Mouse (Mus musculus) MEL (cell line): Measurements from ENCODE around the gene Trp53i13. TPM values are rescaled to one million over a fixed set of nuclear protein-coding genes. Genes with fewer than 3 reads are reported as not detected.

Experiments used
- DNase-seq: peaks from one replicate; pipeline ENCODE4 v3.0.0; 2011; ENCODE audit warnings: low read depth, low spot score
- H3K27ac ChIP-seq: 2 replicates; pipeline ENCODE4 v1.5.1; 2012; ENCODE audit warnings: low read depth, mild to moderate bottlenecking, control low read depth, low read length, moderate library complexity; ENCODE audit not compliant: control insufficient read depth
- H3K27me3 ChIP-seq, 2 experiments: fragments of 150-350 bp in 1 of 2; sonication (generic) in 1 of 2; 2 replicates each; pipeline ENCODE4 v1.6.1; 2012; ENCODE audit warnings: low read length in 2 of 2, mild to moderate bottlenecking in 2 of 2, improper control_type of control experiment in 1 of 2, moderate library complexity in 1 of 2; ENCODE audit not compliant: insufficient read depth in 2 of 2, control insufficient read depth in 1 of 2
- H3K36me3 ChIP-seq, 2 experiments: 2 replicates each; pipeline ENCODE4 v1.6.1; 2012 to 2014; ENCODE audit warnings: low read length in 2 of 2, improper control_type of control experiment in 1 of 2, inconsistent platforms in 1 of 2, mild to moderate bottlenecking in 1 of 2; ENCODE audit not compliant: insufficient read depth in 2 of 2, control insufficient read depth in 1 of 2
- H3K4me1 ChIP-seq, 2 experiments: fragments of 150-350 bp in 1 of 2; sonication (generic) in 1 of 2; 2 replicates each; pipeline ENCODE4 v1.6.1; 2012; ENCODE audit warnings: low read length in 2 of 2, improper control_type of control experiment in 1 of 2, mild to moderate bottlenecking in 1 of 2; ENCODE audit not compliant: insufficient read depth in 2 of 2, control insufficient read depth in 1 of 2
- H3K4me3 ChIP-seq, 2 experiments: fragments of 150-350 bp in 1 of 2; sonication (generic) in 1 of 2; 2 replicates each; pipeline ENCODE4 v1.5.1; 2012; ENCODE audit warnings: low read depth in 2 of 2, low read length in 2 of 2, mild to moderate bottlenecking in 2 of 2, moderate library complexity in 2 of 2, control low read depth in 1 of 2, improper control_type of control experiment in 1 of 2; ENCODE audit not compliant: control insufficient read depth in 1 of 2, insufficient read depth in 1 of 2
- H3K79me2 ChIP-seq: 2 replicates; pipeline ENCODE4 v1.6.1; 2012; ENCODE audit warnings: mild to moderate bottlenecking, low read length, moderate library complexity; ENCODE audit not compliant: control insufficient read depth, poor library complexity, insufficient read depth
- H3K9ac ChIP-seq: 2 replicates; pipeline ENCODE4 v1.6.1; 2012; ENCODE audit warnings: low read depth, mild to moderate bottlenecking, control low read depth, low read length, moderate library complexity; ENCODE audit not compliant: control insufficient read depth, poor library complexity, severe bottlenecking
- H3K9me3 ChIP-seq: fragments of 150-350 bp; sonication (generic); replicated peaks from 2 replicates; pipeline ENCODE4 v1.6.1; 2012; ENCODE audit warnings: mild to moderate bottlenecking, low read length, improper control_type of control experiment, moderate library complexity; ENCODE audit not compliant: insufficient read depth
- BHLHE40 ChIP-seq: IDR thresholded peaks from 2 replicates; pipeline ENCODE4 v1.6.1; 2012; ENCODE audit warnings: low read depth, mild to moderate bottlenecking, inconsistent platforms, low read length, improper control_type of control experiment, borderline replicate concordance
- CHD1 ChIP-seq: IDR thresholded peaks from 2 replicates; pipeline ENCODE4 v1.6.1; 2012; ENCODE audit warnings: low read depth, mild to moderate bottlenecking, inconsistent platforms, low read length, improper control_type of control experiment
- CTCF ChIP-seq, 3 experiments: IDR thresholded peaks in 2 of 3; conservative IDR thresholded peaks in 1 of 3; 2 replicates each; pipeline ENCODE4 v1.5.1; 2011 to 2012; ENCODE audit warnings: low read length in 3 of 3, low read depth in 2 of 3, mild to moderate bottlenecking in 2 of 3, improper control_type of control experiment in 1 of 3, inconsistent platforms in 1 of 3, mixed read lengths in 1 of 3, moderate library complexity in 1 of 3; ENCODE audit not compliant: control insufficient read depth in 1 of 3, insufficient read depth in 1 of 3, poor library complexity in 1 of 3, severe bottlenecking in 1 of 3
- E2F4 ChIP-seq: IDR thresholded peaks from 2 replicates; pipeline ENCODE4 v1.6.1; 2011; ENCODE audit warnings: low read depth, low read length, improper control_type of control experiment, borderline replicate concordance
- ELF1 ChIP-seq: IDR thresholded peaks from 2 replicates; pipeline ENCODE4 v1.6.1; 2014; ENCODE audit warnings: low read depth, mild to moderate bottlenecking, inconsistent platforms, low read length, improper control_type of control experiment, moderate library complexity
- EP300 ChIP-seq, 2 experiments: IDR thresholded peaks; 2 replicates each; pipeline ENCODE4 v1.6.1; 2011; ENCODE audit warnings: improper control_type of control experiment in 2 of 2, low read length in 2 of 2, low read depth in 1 of 2, mild to moderate bottlenecking in 1 of 2
- ETS1 ChIP-seq: IDR thresholded peaks from 2 replicates; pipeline ENCODE4 v1.6.1; 2012; ENCODE audit warnings: low read depth, mild to moderate bottlenecking, inconsistent platforms, low read length, improper control_type of control experiment, moderate library complexity
- GATA1 ChIP-seq: IDR thresholded peaks from 2 replicates; pipeline ENCODE4 v1.6.1; 2011; ENCODE audit warnings: low read depth, low read length, improper control_type of control experiment
- KAT2A ChIP-seq: conservative IDR thresholded peaks from 2 replicates; pipeline ENCODE4 v1.6.1; 2012; ENCODE audit warnings: low read depth, low read length, improper control_type of control experiment, inconsistent platforms
- MAFK ChIP-seq: IDR thresholded peaks from 2 replicates; pipeline ENCODE4 v1.6.1; 2011; ENCODE audit warnings: low read depth, mild to moderate bottlenecking, low read length, improper control_type of control experiment, borderline replicate concordance
- MAX ChIP-seq: IDR thresholded peaks from 2 replicates; pipeline ENCODE4 v1.6.1; 2011; ENCODE audit warnings: low read length, improper control_type of control experiment
- MAZ ChIP-seq: IDR thresholded peaks from 2 replicates; pipeline ENCODE4 v1.6.1; 2012; ENCODE audit warnings: low read depth, mild to moderate bottlenecking, inconsistent platforms, low read length, improper control_type of control experiment
- MXI1 ChIP-seq: IDR thresholded peaks from 2 replicates; pipeline ENCODE4 v1.6.1; 2011; ENCODE audit warnings: mild to moderate bottlenecking, low read depth, low read length, improper control_type of control experiment
- MYC ChIP-seq: IDR thresholded peaks from 2 replicates; pipeline ENCODE4 v1.6.1; 2011; ENCODE audit warnings: low read depth, mild to moderate bottlenecking, low read length, improper control_type of control experiment, moderate library complexity
- NRF1 ChIP-seq: IDR thresholded peaks from 2 replicates; pipeline ENCODE4 v1.6.1; 2014; ENCODE audit warnings: low read depth, mild to moderate bottlenecking, inconsistent platforms, low read length, improper control_type of control experiment, moderate library complexity; ENCODE audit not compliant: poor library complexity, insufficient read depth, severe bottlenecking
- POLR2A ChIP-seq, 2 experiments: IDR thresholded peaks; 2 replicates each; pipeline ENCODE4 v1.6.1; 2011 to 2012; ENCODE audit warnings: low read length in 2 of 2, mild to moderate bottlenecking in 2 of 2, control low read depth in 1 of 2, improper control_type of control experiment in 1 of 2, low read depth in 1 of 2, moderate library complexity in 1 of 2; ENCODE audit not compliant: control insufficient read depth in 1 of 2, insufficient read depth in 1 of 2, poor library complexity in 1 of 2
- RAD21 ChIP-seq: IDR thresholded peaks from 2 replicates; pipeline ENCODE4 v1.6.1; 2011; ENCODE audit warnings: mild to moderate bottlenecking, low read depth, low read length, improper control_type of control experiment
- SIN3A ChIP-seq: IDR thresholded peaks from 2 replicates; pipeline ENCODE4 v1.6.1; 2012; ENCODE audit warnings: low read length, improper control_type of control experiment, inconsistent platforms
- SMC3 ChIP-seq: IDR thresholded peaks from 2 replicates; pipeline ENCODE4 v1.6.1; 2011; ENCODE audit warnings: low read depth, low read length, improper control_type of control experiment
- TAL1 ChIP-seq: IDR thresholded peaks from 2 replicates; pipeline ENCODE4 v1.6.1; 2012; ENCODE audit warnings: mild to moderate bottlenecking, inconsistent platforms, low read length, moderate library complexity, mixed read lengths
- TBP ChIP-seq: IDR thresholded peaks from 2 replicates; pipeline ENCODE4 v1.8.0; 2011; ENCODE audit warnings: low read depth, low read length, improper control_type of control experiment
- UBTF ChIP-seq: IDR thresholded peaks from 2 replicates; pipeline ENCODE4 v1.6.1; 2012; ENCODE audit warnings: low read depth, mild to moderate bottlenecking, inconsistent platforms, low read length, improper control_type of control experiment, moderate library complexity, borderline replicate concordance; ENCODE audit not compliant: insufficient read depth
- USF1 ChIP-seq: IDR thresholded peaks from 2 replicates; pipeline ENCODE4 v1.6.1; 2014; ENCODE audit warnings: low read depth, mild to moderate bottlenecking, inconsistent platforms, low read length, improper control_type of control experiment, moderate library complexity
- ZNF384 ChIP-seq: IDR thresholded peaks from 2 replicates; pipeline ENCODE4 v1.6.1; 2012; ENCODE audit warnings: low read depth, mild to moderate bottlenecking, inconsistent platforms, low read length, improper control_type of control experiment
- polyA plus RNA-seq, 2 experiments: library from polyadenylated mRNA; stranded (reverse) in 1 of 2; unstranded in 1 of 2; fragments of >175 nt in 1 of 2; fragments of >200 nt in 1 of 2; gene quantifications; 2 replicates each; pipeline versions ENCODE4 v1.2.1 to v1.2.4; 2012; ENCODE audit warnings: low replicate concordance in 2 of 2, low read depth in 1 of 2; ENCODE audit not compliant: insufficient read length in 2 of 2, insufficient read depth in 1 of 2, missing spikeins in 1 of 2
- total RNA-seq: library from RNA; depleted of rRNA; stranded (reverse); fragments of 300-350 nt; gene quantifications from 2 replicates; pipeline ENCODE4 v1.2.3, GENCODE M21; 2012

Gene Trp53i13
- total and polyA plus RNA-seq, 3 experiments = 6.0 to 12.3 TPM; not detected in 1

DNA sequence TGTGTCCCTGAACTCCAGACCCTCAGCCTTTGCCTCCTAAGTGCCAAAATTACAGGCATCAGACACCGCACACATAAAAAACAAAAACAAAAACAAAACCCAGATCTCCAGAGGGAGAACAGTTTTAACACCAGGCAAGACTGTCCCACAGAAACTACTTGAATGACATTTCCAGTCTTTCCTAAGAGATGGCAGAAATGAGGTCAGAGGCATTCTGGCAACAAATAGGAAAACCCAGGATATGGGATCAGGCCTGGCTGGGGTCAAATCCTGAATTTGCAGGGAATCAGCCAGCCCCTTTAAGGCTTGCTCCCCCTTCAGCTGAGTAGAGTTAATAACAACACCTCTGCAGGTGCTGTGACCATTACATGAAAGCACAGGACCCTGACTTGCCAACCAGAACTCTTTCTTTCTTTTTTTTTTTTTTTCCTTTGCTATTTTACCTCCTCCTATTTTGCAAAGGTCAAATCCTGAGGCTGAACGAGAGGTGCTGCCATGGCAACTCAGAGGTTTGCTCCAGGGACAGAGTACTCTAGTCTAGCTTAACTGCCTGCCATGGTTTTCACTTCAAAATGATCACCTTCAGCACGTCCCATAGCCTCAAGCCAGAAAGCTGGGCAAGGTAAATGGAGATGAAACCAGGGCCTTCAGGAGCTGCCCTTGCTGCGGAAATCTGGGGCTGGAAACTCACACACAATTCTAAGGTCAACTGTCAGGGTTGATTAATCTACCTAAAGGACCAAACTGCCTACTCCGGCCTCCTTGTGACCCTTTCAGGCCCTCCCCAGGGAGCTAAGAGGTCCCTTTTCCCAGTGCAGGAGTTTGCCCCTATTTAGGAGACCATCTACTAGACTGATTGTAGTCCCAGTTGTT, 1.0 kb upstream of the Trp53i13 start:
- Histone ChIP-seq H3K9ac (no peak overlapping the region), H3K36me3 (peaks cover 0 to 27% of the 10 kb centered on the region in 2 experiments; a peak in 2 of 4 replicates), H3K4me3 (no peak overlapping the region), H3K4me1 (peaks cover 12 to 32% of the 10 kb centered on the region in 2 experiments), H3K9me3 (no peaks in the 10 kb centered on the region), H3K27ac (no peak overlapping the region), H3K79me2 (peaks cover 2% of the 10 kb centered on the region; the same call in 1 of the 2 replicates), H3K27me3 (no peaks in the 10 kb centered on the region)
- DNase-seq = no peak
- TF ChIP-seq MAFK (no peak), MXI1 (no peak), CTCF (IDR thresholded peaks at IDR 0.05 in 2 of 3, conservative IDR thresholded peaks at IDR 0.05 in 1 of 3; ENCODE audit: control insufficient read depth in 1 of 3, insufficient read depth in 1 of 3, low read depth in 2 of 3, low read length in 3 of 3, poor library complexity in 1 of 3, severe bottlenecking in 1 of 3) (peak in 1 of 3 experiments; percentile 11; a peak in 1 of 6 replicates), GATA1 (no peak)

DNA sequence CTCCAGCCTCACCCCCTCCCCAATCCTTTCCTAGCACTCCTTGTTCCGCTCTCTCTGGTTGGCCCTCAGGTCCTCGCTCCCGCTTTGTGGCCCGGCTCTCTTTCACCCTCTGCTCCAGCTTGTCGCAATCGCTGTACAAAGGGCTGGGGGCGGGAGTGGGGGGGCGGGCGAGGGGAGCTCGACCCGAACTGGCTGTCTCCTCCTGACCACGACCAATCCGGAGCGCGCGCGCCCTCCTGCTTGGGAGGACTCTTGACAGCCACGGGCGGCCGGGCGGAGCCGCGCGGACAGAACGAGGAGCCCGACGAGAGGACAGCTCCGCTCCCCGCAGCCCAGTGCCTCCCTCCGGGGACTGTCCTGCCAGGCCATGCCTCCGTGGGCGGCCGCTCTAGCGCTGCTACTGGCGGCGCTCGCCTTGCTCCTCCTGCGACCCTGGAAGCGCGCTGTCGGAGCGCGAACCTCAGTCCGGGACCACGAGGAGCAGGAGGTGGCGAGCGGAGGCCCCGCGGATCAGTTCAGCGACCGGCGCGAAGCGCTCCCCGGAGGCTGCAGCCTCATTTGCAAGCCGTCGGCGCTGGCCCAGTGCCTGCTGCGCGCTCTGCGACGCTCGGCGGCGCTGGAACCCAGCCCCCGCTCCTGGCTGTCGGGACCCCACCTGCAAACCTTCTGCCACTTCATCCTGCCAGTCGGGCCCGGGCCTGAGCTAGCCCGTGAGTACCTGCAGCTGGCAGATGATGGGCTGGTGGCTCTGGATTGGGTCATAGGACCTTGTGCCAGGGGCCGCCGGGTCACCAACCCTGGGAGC, 746 bp downstream of the Trp53i13 start, which contains the start of gene Abhd15:
Abhd15 (plus strand) TSS at position 290 of the 805 bp plus-strand sequence.
- no peaks in the 10 kb centered on the region for H3K27me3 ChIP-seq

More for the DNA sequence above, 746 bp downstream of the Trp53i13 start, which contains the start of gene Abhd15:
- Histone ChIP-seq H3K4me3 (peak within 1 kb of the TSS; percentile 85 to 96), H3K79me2 (peaks cover 2% of the 10 kb centered on the region; the same call in 1 of the 2 replicates), H3K27ac (peak within 1 kb of the TSS; percentile 1; the same call in 1 of the 2 replicates), H3K36me3 (peaks cover 0 to 12% of the 10 kb centered on the region in 2 experiments; a peak in 2 of 4 replicates), H3K9me3 (no peaks in the 10 kb centered on the region), H3K4me1 (peaks cover 2 to 22% of the 10 kb centered on the region in 2 experiments; a peak in 3 of 4 replicates), H3K9ac (peak within 1 kb of the TSS; percentile 84)
- TF ChIP-seq CHD1 = 0 out of 2 replicates have a peak, but pooled peaks have one; percentile 35
- TF ChIP-seq RAD21 = no peak
- peak; percentile 41 for TF ChIP-seq SIN3A
- 0 out of 2 replicates have a peak, but pooled peaks have one; percentile 1 for TF ChIP-seq TBP
- TF ChIP-seq MXI1 = peak; percentile 51
- TF ChIP-seq ELF1 = peak; percentile 2; the same call in 1 of the 2 replicates
- TF ChIP-seq UBTF = no peak; the same call in 1 of the 2 replicates
- TF ChIP-seq MAX = peak; percentile 69
- no peak for TF ChIP-seq MAZ
- 0 out of 2 replicates have a peak, but pooled peaks have one; percentile 13 for TF ChIP-seq NRF1
- no peak for TF ChIP-seq ZNF384
- TF ChIP-seq USF1 = no peak
- TF ChIP-seq CTCF (IDR thresholded peaks at IDR 0.05 in 2 of 3, conservative IDR thresholded peaks at IDR 0.05 in 1 of 3; ENCODE audit: control insufficient read depth in 1 of 3, insufficient read depth in 1 of 3, low read depth in 2 of 3, low read length in 3 of 3, poor library complexity in 1 of 3, severe bottlenecking in 1 of 3) = peak in 1 of 3 experiments; percentile 22; a peak in 2 of 6 replicates
- TF ChIP-seq E2F4 = no peak
- TF ChIP-seq KAT2A = no peak
- no peak for TF ChIP-seq TAL1
- no peak for TF ChIP-seq BHLHE40
- no peak for TF ChIP-seq EP300 (IDR thresholded peaks at IDR 0.05; ENCODE audit: low read depth in 1 of 2, low read length in 2 of 2)
- TF ChIP-seq SMC3 = no peak; the same call in 1 of the 2 replicates
- no peak for TF ChIP-seq MYC
- TF ChIP-seq POLR2A (IDR thresholded peaks at IDR 0.05; ENCODE audit: control insufficient read depth in 1 of 2, insufficient read depth in 1 of 2, low read depth in 1 of 2, low read length in 2 of 2, poor library complexity in 1 of 2) = no peak; a peak in 2 of 4 replicates
- no peak for TF ChIP-seq ETS1
- DNase-seq = peak; percentile 89
